ENCODE assay signal across 8 mouse cellular contexts in genomic region chr12:80998528-80999221, GRCm38 (mm10). TPM values are rescaled to one million over a fixed set of nuclear protein-coding genes. Genes with fewer than 3 reads are reported as not detected.
A peak's percentile ranks its signal among the peaks of the same experiment; 100 is the strongest.
DNase-seq lines count a peak whose midpoint lies in the region; ATAC-seq lines count a peak whose summit lies in the region.

No protein-coding gene starts in this region.

- peak overlapping the region; percentile 18 for H3K4me3 ChIP-seq in embryonic facial prominence, embryonic 14.5 days (ENCODE audit: low read depth, low read length)
- H3K4me3 ChIP-seq in limb, embryonic 15.5 days = peak overlapping the region; percentile 17; the same call in 1 of the 2 replicates
- H3K4me3 ChIP-seq in stomach, embryonic 15.5 days (replicated peaks) = peak overlapping the region; percentile 8; the same call in 1 of the 2 replicates

- WGBS in embryonic facial prominence, embryonic 14.5 days = 2% methylated on average over 33 of the region's 33 CpGs
- WGBS in limb, embryonic 15.5 days = 2% methylated on average over 33 of the region's 33 CpGs
- WGBS in stomach, embryonic 15.5 days = 12% methylated on average over 33 of the region's 33 CpGs

- peaks cover 7% of the 10 kb centered on the region; the same call in 1 of the 2 replicates for H3K4me1 ChIP-seq in embryonic facial prominence, embryonic 14.5 days (ENCODE audit: control insufficient read depth, insufficient read depth, low read length)
- peaks cover 9% of the 10 kb centered on the region for H3K4me1 ChIP-seq in limb, embryonic 15.5 days
- H3K4me1 ChIP-seq in stomach, embryonic 15.5 days = 0 out of 2 replicates have a peak, but pooled peaks cover 4% of the 10 kb centered on the region

- H3K9ac ChIP-seq in embryonic facial prominence, embryonic 14.5 days (ENCODE audit: low read depth, low read length) = peak overlapping the region; percentile 41; the same call in 1 of the 2 replicates
- H3K9ac ChIP-seq in limb, embryonic 15.5 days = no peak overlapping the region
- no peak overlapping the region for H3K9ac ChIP-seq in stomach, embryonic 15.5 days

- intact Hi-C loops in left cerebral cortex, postnatal 4 days (cut with DNase I) = no loop called here

- DNase-seq in left cerebral cortex, postnatal 4 days = peak; percentile 27
- no peak for DNase-seq in left cerebral cortex, adult 11 months (ENCODE audit: low spot score)
- peak; percentile 61 for DNase-seq in embryonic facial prominence, embryonic 14.5 days (ENCODE audit: low spot score)
- DNase-seq in right cerebral cortex, postnatal 25 days = no peak
- no peak for DNase-seq in adrenal gland, adult 18-20 months (ENCODE audit: low spot score in 2 of 2)
- DNase-seq in cerebellum, adult 9-11 months = no peak

- H3K9me3 ChIP-seq in embryonic facial prominence, embryonic 14.5 days (ENCODE audit: control insufficient read depth, low read length) = no peaks in the 10 kb centered on the region
- H3K9me3 ChIP-seq in limb, embryonic 15.5 days = no peaks in the 10 kb centered on the region
- H3K9me3 ChIP-seq in stomach, embryonic 15.5 days = peaks cover 4% of the 10 kb centered on the region; the same call in 1 of the 2 replicates

- H3K36me3 ChIP-seq in embryonic facial prominence, embryonic 14.5 days (ENCODE audit: control insufficient read depth, insufficient read depth, low read length) = no peaks in the 10 kb centered on the region
- H3K36me3 ChIP-seq in limb, embryonic 15.5 days = no peaks in the 10 kb centered on the region
- no peaks in the 10 kb centered on the region for H3K36me3 ChIP-seq in stomach, embryonic 15.5 days

- H3K27me3 ChIP-seq in embryonic facial prominence, embryonic 14.5 days (replicated peaks; ENCODE audit: control insufficient read depth, insufficient read depth, low read length) = no peaks in the 10 kb centered on the region; the same call in 1 of the 2 replicates
- peaks cover 15% of the 10 kb centered on the region; the same call in 1 of the 2 replicates for H3K27me3 ChIP-seq in limb, embryonic 15.5 days
- no peaks in the 10 kb centered on the region for H3K27me3 ChIP-seq in stomach, embryonic 15.5 days (replicated peaks)

- H3K27ac ChIP-seq in embryonic facial prominence, embryonic 14.5 days (replicated peaks; ENCODE audit: low read depth, low read length) = no peak overlapping the region; the same call in 1 of the 2 replicates
- no peak overlapping the region for H3K27ac ChIP-seq in limb, embryonic 15.5 days
- no peak overlapping the region for H3K27ac ChIP-seq in stomach, embryonic 15.5 days

- peak; percentile 85 for ATAC-seq in embryonic facial prominence, embryonic 14.5 days (ENCODE audit: low read depth)
- ATAC-seq in limb, embryonic 15.5 days (ENCODE audit: insufficient number of reproducible peaks, low FRiP score, low TSS enrichment, low read depth) = no peak
- no peak for ATAC-seq in stomach, embryonic 15.5 days (ENCODE audit: insufficient read depth, low FRiP score, low read depth)

- peak overlapping the region; percentile 51 for H3K4me2 ChIP-seq in embryonic facial prominence, embryonic 14.5 days (ENCODE audit: low read depth, low read length)
- peak overlapping the region; percentile 46 for H3K4me2 ChIP-seq in limb, embryonic 15.5 days
- peak overlapping the region; percentile 38 for H3K4me2 ChIP-seq in stomach, embryonic 15.5 days

RNA-seq across cellular contexts. Expression of gene Smoc1, which starts 27.9 kb away (rescaled TPM):
- 10 to 100 TPM; 15.8 to 17.2 TPM for total RNA-seq in left cerebral cortex, postnatal 4 days (2021)
- 10.7 and 11.5 TPM in 2 replicates for polyA plus RNA-seq in embryonic facial prominence, embryonic 14.5 days (2014; fragmentation: Nextera tagmentation; extraction: Ambion mirVana)
- polyA plus RNA-seq in limb, embryonic 15.5 days (2015; fragmentation: Nextera tagmentation; extraction: Ambion mirVana) = 7.4 and 9.3 TPM in 2 replicates
- 8.4 and 12.3 TPM in 2 replicates for polyA plus RNA-seq in stomach, embryonic 15.5 days (2015; fragmentation: Nextera tagmentation; extraction: Ambion mirVana)
- 100 to 1,000 TPM; 101 to 131 TPM for total RNA-seq in adrenal gland, adult 18-20 months (2021)

RNA-seq across cellular contexts. Expression of gene Slc10a1, which starts 30.2 kb away (rescaled TPM):
- not detected for total RNA-seq in left cerebral cortex, postnatal 4 days (2021)
- 0.45 and 0.47 TPM in 2 replicates for polyA plus RNA-seq in embryonic facial prominence, embryonic 14.5 days (2014; fragmentation: Nextera tagmentation; extraction: Ambion mirVana)
- polyA plus RNA-seq in limb, embryonic 15.5 days (2015; fragmentation: Nextera tagmentation; extraction: Ambion mirVana) = 0.41 and 0.82 TPM in 2 replicates
- 0.83 and 1.3 TPM in 2 replicates for polyA plus RNA-seq in stomach, embryonic 15.5 days (2015; fragmentation: Nextera tagmentation; extraction: Ambion mirVana)
- not detected for total RNA-seq in adrenal gland, adult 18-20 months (2021)

RNA-seq across cellular contexts. Expression of gene Srsf5, which starts 53.4 kb away (rescaled TPM):
- 100 to 1,000 TPM; 307 to 334 TPM for total RNA-seq in left cerebral cortex, postnatal 4 days (2021)
- polyA plus RNA-seq in embryonic facial prominence, embryonic 14.5 days (2014; fragmentation: Nextera tagmentation; extraction: Ambion mirVana) = 323 and 397 TPM in 2 replicates
- 566 and 598 TPM in 2 replicates for polyA plus RNA-seq in limb, embryonic 15.5 days (2015; fragmentation: Nextera tagmentation; extraction: Ambion mirVana)
- polyA plus RNA-seq in stomach, embryonic 15.5 days (2015; fragmentation: Nextera tagmentation; extraction: Ambion mirVana) = 586 and 630 TPM in 2 replicates
- 100 to 1,000 TPM; 245 to 319 TPM for total RNA-seq in adrenal gland, adult 18-20 months (2021)

Comparison
In these comparisons a context has a peak if more than half of its experiments do, and no peak if none do; other contexts are left out.
1. DNase-seq: peak in left cerebral cortex, postnatal 4 days (single experiment) and embryonic facial prominence, embryonic 14.5 days (single experiment); none in left cerebral cortex, adult 11 months (single experiment), right cerebral cortex, postnatal 25 days (single experiment), adrenal gland, adult 18-20 months (0 of 2) and cerebellum, adult 9-11 months (single experiment).
2. Peak in every context shown above with its lines, with median percentiles within 50 percentile points of each other: H3K4me2 ChIP-seq and H3K4me3 ChIP-seq.